Mouse (Mus musculus) embryonic fibroblast, embryonic 13.5 days (primary cell): Measurements from ENCODE around the gene Unc79. TPM values are rescaled to one million over a fixed set of nuclear protein-coding genes. Genes with fewer than 3 reads are reported as not detected.

ENCODE experiments used
- H3K27ac ChIP-seq: 2 replicates; pipeline ENCODE4 v1.5.1; 2012; ENCODE audit warnings: low read length, control low read depth, inconsistent platforms; ENCODE audit not compliant: insufficient read depth
- H3K4me1 ChIP-seq: 2 replicates; pipeline ENCODE4 v1.6.1; 2011; ENCODE audit warnings: low read length; ENCODE audit not compliant: control insufficient read depth, insufficient read depth
- H3K4me3 ChIP-seq: 2 replicates; pipeline ENCODE4 v1.5.1; 2011; ENCODE audit warnings: mild to moderate bottlenecking, control low read depth, low read length; ENCODE audit not compliant: insufficient read depth
- CTCF ChIP-seq: IDR thresholded peaks from 2 replicates; pipeline ENCODE4 v1.5.1; 2011; ENCODE audit warnings: mild to moderate bottlenecking, control low read depth, low read length, moderate library complexity, borderline replicate concordance; ENCODE audit not compliant: insufficient read depth
- POLR2A ChIP-seq: IDR thresholded peaks from 2 replicates; pipeline ENCODE4 v1.6.1; 2011; ENCODE audit warnings: low read depth, mild to moderate bottlenecking, control low read depth, low read length, moderate library complexity
- polyA plus RNA-seq: library from polyadenylated mRNA; stranded (reverse); fragments of >200 nt; gene quantifications from 2 replicates; pipeline ENCODE4 v1.2.4, GENCODE M21; 2011; ENCODE audit warnings: low read depth; ENCODE audit not compliant: missing spikeins, insufficient read length

Unc79 gene
- polyA plus RNA-seq, 1 experiment = not detected

GRCm38 (mm10) chr12:103150247-103150646 is 201.6 kb downstream of the Unc79 start:
- H3K27ac ChIP-seq = no peak overlapping the region

GRCm38 (mm10) chr12:103154927-103155326 is 206.3 kb downstream of the Unc79 start:
- TF ChIP-seq POLR2A = no peak
- TF ChIP-seq CTCF = no peak
- Histone ChIP-seq H3K4me3 (no peak overlapping the region), H3K4me1 (no peaks in the 10 kb centered on the region), H3K27ac (no peak overlapping the region)

More at GRCm38 (mm10) chr12:103150247-103150646, 201.6 kb downstream of the Unc79 start:
- Histone ChIP-seq H3K4me1 (no peaks in the 10 kb centered on the region), H3K4me3 (no peak overlapping the region)
- no peak for TF ChIP-seq POLR2A
- no peak for TF ChIP-seq CTCF

- H3K4me1 ChIP-seq = no peaks in the 10 kb centered on the region
- TF ChIP-seq POLR2A (no peak), CTCF (no peak)
- no peak overlapping the region for H3K27ac ChIP-seq
- H3K4me3 ChIP-seq = no peak overlapping the region
These were observed 206.7 kb downstream of the Unc79 start for GRCm38 (mm10) chr12:103155406-103155805.

GRCm38 (mm10) chr12:103157129-103157910 is 208.7 kb downstream of the Unc79 start:
- no peak for TF ChIP-seq POLR2A
- TF ChIP-seq CTCF = no peak
- Histone ChIP-seq H3K27ac (no peak overlapping the region), H3K4me1 (no peaks in the 10 kb centered on the region), H3K4me3 (no peak overlapping the region)

- TF ChIP-seq CTCF (no peak), POLR2A (no peak)
- Histone ChIP-seq H3K27ac (no peak overlapping the region), H3K4me1 (no peaks in the 10 kb centered on the region), H3K4me3 (no peak overlapping the region)
These were observed 210.4 kb downstream of the Unc79 start for GRCm38 (mm10) chr12:103159016-103159415.

- H3K27ac ChIP-seq = no peak overlapping the region
- no peaks in the 10 kb centered on the region for H3K4me1 ChIP-seq
- H3K4me3 ChIP-seq = no peak overlapping the region
- TF ChIP-seq CTCF = no peak
- TF ChIP-seq POLR2A = no peak
These were observed 212.1 kb downstream of the Unc79 start for GRCm38 (mm10) chr12:103160721-103161120.

GRCm38 (mm10) chr12:103163596-103163995 is 214.9 kb downstream of the Unc79 start:
- Histone ChIP-seq H3K27ac (no peak overlapping the region), H3K4me3 (no peak overlapping the region), H3K4me1 (no peaks in the 10 kb centered on the region)
- TF ChIP-seq CTCF (no peak), POLR2A (no peak)

- H3K27ac ChIP-seq = no peak overlapping the region
- H3K4me3 ChIP-seq = no peak overlapping the region
- no peaks in the 10 kb centered on the region for H3K4me1 ChIP-seq
- no peak for TF ChIP-seq CTCF
- no peak for TF ChIP-seq POLR2A
These were observed 215.7 kb downstream of the Unc79 start for GRCm38 (mm10) chr12:103164101-103165030.

- H3K4me1 ChIP-seq = no peaks in the 10 kb centered on the region
These were observed 220.2 kb downstream of the Unc79 start for GRCm38 (mm10) chr12:103168892-103169291.

More at GRCm38 (mm10) chr12:103168892-103169291, 220.2 kb downstream of the Unc79 start:
- H3K4me3 ChIP-seq = no peak overlapping the region
- no peak overlapping the region for H3K27ac ChIP-seq
- no peak for TF ChIP-seq CTCF
- no peak for TF ChIP-seq POLR2A
